Mouse (Mus musculus): ENCODE data around the gene Ttll12. TPM values are rescaled to one million over a fixed set of nuclear protein-coding genes. Genes with fewer than 3 reads are reported as not detected.

The Ttll12 gene
- polyA plus RNA-seq, 1 experiment: 20.1 TPM

DNA sequence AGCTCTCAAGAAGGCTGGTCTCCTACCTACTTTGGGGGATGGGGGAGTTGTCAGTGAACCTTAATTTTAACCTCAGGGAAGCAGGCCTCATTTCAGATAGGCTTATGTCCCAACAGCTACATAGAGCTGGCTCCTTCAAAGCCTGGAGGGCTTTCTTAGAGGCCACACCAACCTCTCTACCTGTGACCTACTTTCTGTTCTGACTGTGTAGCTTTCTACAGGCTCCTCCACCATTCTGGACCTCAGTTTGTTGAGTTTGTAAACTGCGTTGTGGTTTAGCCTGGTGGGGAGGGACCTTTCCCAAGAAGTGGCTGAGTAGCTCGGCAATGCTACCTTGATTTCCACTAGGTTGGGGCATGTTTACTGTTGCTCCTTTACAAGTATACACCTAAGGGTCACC is 67.2 kb downstream of the Ttll12 start:
- DNase-seq (ENCODE audit: low read depth): no peak

- no peak for DNase-seq (ENCODE audit: low read depth)
Observed at GRCm38 (mm10) chr15:83527092-83527437, 67.9 kb downstream of the Ttll12 start.

- no peak for DNase-seq (ENCODE audit: low read depth)
Observed at GRCm38 (mm10) chr15:83526424-83527091, 68.4 kb downstream of the Ttll12 start, which contains the start of gene Bik. Bik (plus strand) TSS chr15:83526862.

Other genes starting within 250 kb of the Ttll12 start
- gene Arfgap3, start 244.9 kb downstream of the Ttll12 start, polyA plus RNA-seq (2012; rRNA removed): 53.5 and 66.1 TPM in 2 replicates
- gene Pacsin2, start 130.6 kb downstream of the Ttll12 start, polyA plus RNA-seq (2012; rRNA removed): 39.6 and 42.9 TPM in 2 replicates
- gene Ttll1, start 84.3 kb downstream of the Ttll12 start, polyA plus RNA-seq (2012; rRNA removed): 10.7 and 11.6 TPM in 2 replicates
- gene Bik, start 68.3 kb downstream of the Ttll12 start, polyA plus RNA-seq (2012; rRNA removed): 6.3 and 6.5 TPM in 2 replicates
- gene Tspo, start 31.6 kb downstream of the Ttll12 start, polyA plus RNA-seq (2012; rRNA removed): 493 and 738 TPM in 2 replicates
- 27.0 and 31.7 TPM in 2 replicates for gene Mcat, start 31.4 kb downstream of the Ttll12 start, polyA plus RNA-seq (2012; rRNA removed)
- gene Scube1, start 129.9 kb upstream of the Ttll12 start, polyA plus RNA-seq (2012; rRNA removed): 13.9 and 37.2 TPM in 2 replicates
- 0.10 and 0.18 TPM in 2 replicates for gene Mpped1, start 184.3 kb upstream of the Ttll12 start, polyA plus RNA-seq (2012; rRNA removed)

Measured in gonadal fat pad, adult 2 months (tissue).